Mouse (Mus musculus): ENCODE measurements around the gene Ripk3.

GRCm38 (mm10) chr14:55757566-55757965 is 31.1 kb downstream of the Ripk3 start:
- TF ChIP-seq EP300 (IDR thresholded peaks at IDR 0.05; ENCODE audit: low read length) (no peak), CTCF (conservative IDR thresholded peaks at IDR 0.05 in 1 of 2, IDR thresholded peaks at IDR 0.05 in 1 of 2; ENCODE audit: low read depth in 2 of 2, low read length in 2 of 2) (no peak), ZMIZ1 (IDR thresholded peaks at IDR 0.05; ENCODE audit: low read depth, low read length) (no peak), USF1 (IDR thresholded peaks at IDR 0.05; ENCODE audit: low read depth, low read length) (no peak), IRF4 (IDR thresholded peaks at IDR 0.05; ENCODE audit: low read depth, low read length) (no peak), NELFE (IDR thresholded peaks at IDR 0.05; ENCODE audit: low read depth, low read length) (no peak), ETS1 (conservative IDR thresholded peaks at IDR 0.05; ENCODE audit: low read depth, low read length) (no peak)
